Mouse (Mus musculus) neural tube, embryonic 15.5 days (tissue): ENCODE measurements around the gene Hsp90ab1. TPM values are rescaled to one million over a fixed set of nuclear protein-coding genes. Genes with fewer than 3 reads are reported as not detected.

Source experiments
- ATAC-seq: fragments of 200-750 bp; cut with Nextera tagmentation; 2 replicates; pipeline ENCODE4 v1.8.0; 2017; ENCODE audit warnings: mild to moderate bottlenecking, moderate TSS enrichment, moderate library complexity; ENCODE audit not compliant: low FRiP score
- H3K27ac ChIP-seq: fragments of 300-500 bp; sonication (generic); replicated peaks from 2 replicates; pipeline ENCODE4 v1.5.1; 2015; ENCODE audit warnings: mild to moderate bottlenecking, inconsistent platforms
- H3K27me3 ChIP-seq: fragments of 300-500 bp; sonication (generic); replicated peaks from 2 replicates; pipeline ENCODE4 v1.6.1; 2015; ENCODE audit warnings: inconsistent platforms
- H3K36me3 ChIP-seq: fragments of 300-500 bp; sonication (generic); 2 replicates; pipeline ENCODE4 v1.6.1; 2015; ENCODE audit warnings: inconsistent platforms
- H3K4me1 ChIP-seq: fragments of 300-500 bp; sonication (generic); 2 replicates; pipeline ENCODE4 v1.6.1; 2015; ENCODE audit warnings: inconsistent platforms
- H3K4me2 ChIP-seq: fragments of 300-500 bp; sonication (generic); 2 replicates; pipeline ENCODE4 v1.6.1; 2015; ENCODE audit warnings: inconsistent platforms, mild to moderate bottlenecking, moderate library complexity
- H3K4me3 ChIP-seq: fragments of 300-500 bp; sonication (generic); replicated peaks from 2 replicates; pipeline ENCODE4 v1.5.1; 2015; ENCODE audit warnings: mild to moderate bottlenecking, inconsistent platforms
- H3K9ac ChIP-seq: fragments of 300-500 bp; sonication (generic); replicated peaks from 2 replicates; pipeline ENCODE4 v1.6.1; 2015; ENCODE audit warnings: mild to moderate bottlenecking, inconsistent platforms
- H3K9me3 ChIP-seq: fragments of 300-500 bp; sonication (generic); replicated peaks from 2 replicates; pipeline ENCODE4 v1.6.1; 2016; ENCODE audit warnings: inconsistent platforms
- WGBS: fragments of 180-500 bp; shearing (Covaris S2); methylation state at CpG from one replicate; pipeline ENCODE4 v1.1.7; 2015; ENCODE audit warnings: mixed read lengths; 5-methylcytosine and 5-hydroxymethylcytosine counted together
- polyA plus RNA-seq: library from polyadenylated mRNA; unstranded; fragments of >200 nt; fragmentation: Nextera tagmentation; extraction: Ambion mirVana; gene quantifications from 2 replicates; pipeline ENCODE4 v1.2.1, GENCODE M21; 2015

The Hsp90ab1 gene
- polyA plus RNA-seq, 1 experiment from 2014 or later, result 1,466 TPM

DNA sequence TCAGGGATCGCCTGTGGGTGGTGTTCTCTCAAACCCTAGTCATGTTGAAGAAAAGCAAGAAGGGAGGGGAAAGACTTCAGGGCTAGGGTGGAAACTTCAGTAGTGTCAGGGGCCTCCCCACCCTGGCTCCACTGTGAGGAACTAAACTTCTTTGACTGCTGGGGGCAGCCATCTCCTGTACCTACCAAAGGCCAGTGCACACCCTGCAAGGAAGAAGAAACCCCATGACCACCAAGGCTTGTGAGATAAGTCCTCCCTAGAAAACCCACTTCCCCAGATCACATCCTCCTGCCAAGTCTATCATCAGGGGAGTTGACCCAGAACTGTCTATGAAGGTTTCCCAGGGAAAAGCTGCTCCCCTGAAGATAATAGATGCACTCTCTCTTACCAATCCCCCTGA lies 18.7 kb downstream of the Hsp90ab1 start:
- Histone ChIP-seq H3K9me3 (no peaks in the 10 kb centered on the region), H3K9ac (no peak overlapping the region), H3K27me3 (peaks cover 16% of the 10 kb centered on the region), H3K4me3 (no peak overlapping the region), H3K4me2 (no peak overlapping the region), H3K36me3 (no peaks in the 10 kb centered on the region), H3K27ac (no peak overlapping the region), H3K4me1 (peaks cover 29% of the 10 kb centered on the region)
- ATAC-seq, result no peak
- WGBS, result 81% methylated on average over 1 of the region's 1 CpGs

DNA sequence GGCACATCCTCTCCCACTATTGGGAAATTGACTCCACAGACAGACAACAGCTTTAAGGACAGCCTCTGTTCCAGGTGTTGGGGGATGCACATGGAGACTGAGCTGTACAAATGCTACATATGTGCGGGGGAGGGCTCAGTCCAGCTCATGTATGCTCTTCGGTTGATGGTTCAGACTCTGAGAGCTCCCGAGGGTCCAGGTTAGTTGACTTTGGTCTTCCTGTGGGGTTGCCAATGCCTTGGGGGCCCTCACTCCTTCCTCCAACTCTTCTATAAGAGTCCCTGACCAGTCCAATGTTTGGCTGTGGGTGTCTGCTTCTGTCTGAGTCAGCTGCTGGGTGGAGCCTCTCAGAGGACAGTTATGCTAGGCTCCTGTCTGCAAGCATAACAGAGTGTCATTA lies 20.0 kb downstream of the Hsp90ab1 start:
- Histone ChIP-seq H3K4me3 (no peak overlapping the region), H3K27me3 (peaks cover 16% of the 10 kb centered on the region), H3K4me1 (peaks cover 34% of the 10 kb centered on the region), H3K36me3 (no peaks in the 10 kb centered on the region), H3K4me2 (no peak overlapping the region), H3K9me3 (no peaks in the 10 kb centered on the region), H3K9ac (no peak overlapping the region), H3K27ac (no peak overlapping the region)
- ATAC-seq, result no peak
- WGBS, result 81% methylated on average over 3 of the region's 3 CpGs

- Histone ChIP-seq H3K4me2 (no peak overlapping the region), H3K27ac (no peak overlapping the region), H3K4me1 (peaks cover 41% of the 10 kb centered on the region), H3K36me3 (no peaks in the 10 kb centered on the region), H3K27me3 (peaks cover 21% of the 10 kb centered on the region), H3K9me3 (no peaks in the 10 kb centered on the region), H3K9ac (no peak overlapping the region), H3K4me3 (no peak overlapping the region)
- ATAC-seq, result no peak
- WGBS, result 4% methylated on average over 8 of the region's 8 CpGs
Observed at GRCm38 (mm10) chr17:45551816-45552451, 21.1 kb downstream of the Hsp90ab1 start.

- WGBS, result 37% methylated on average over 7 of the region's 7 CpGs
- no peaks in the 10 kb centered on the region for H3K9me3 ChIP-seq
- H3K4me3 ChIP-seq, result no peak overlapping the region
- no peak overlapping the region for H3K9ac ChIP-seq
- no peak overlapping the region for H3K4me2 ChIP-seq
- H3K36me3 ChIP-seq, result peaks cover 6% of the 10 kb centered on the region
- no peak overlapping the region for H3K27ac ChIP-seq
- ATAC-seq, result no peak
- H3K4me1 ChIP-seq, result peaks cover 35% of the 10 kb centered on the region
- peaks cover 22% of the 10 kb centered on the region for H3K27me3 ChIP-seq
Observed at GRCm38 (mm10) chr17:45551249-45551796, 21.7 kb downstream of the Hsp90ab1 start.

- WGBS, result 37% methylated on average over 5 of the region's 5 CpGs
Observed at GRCm38 (mm10) chr17:45550253-45550652, 22.8 kb downstream of the Hsp90ab1 start.

DNA sequence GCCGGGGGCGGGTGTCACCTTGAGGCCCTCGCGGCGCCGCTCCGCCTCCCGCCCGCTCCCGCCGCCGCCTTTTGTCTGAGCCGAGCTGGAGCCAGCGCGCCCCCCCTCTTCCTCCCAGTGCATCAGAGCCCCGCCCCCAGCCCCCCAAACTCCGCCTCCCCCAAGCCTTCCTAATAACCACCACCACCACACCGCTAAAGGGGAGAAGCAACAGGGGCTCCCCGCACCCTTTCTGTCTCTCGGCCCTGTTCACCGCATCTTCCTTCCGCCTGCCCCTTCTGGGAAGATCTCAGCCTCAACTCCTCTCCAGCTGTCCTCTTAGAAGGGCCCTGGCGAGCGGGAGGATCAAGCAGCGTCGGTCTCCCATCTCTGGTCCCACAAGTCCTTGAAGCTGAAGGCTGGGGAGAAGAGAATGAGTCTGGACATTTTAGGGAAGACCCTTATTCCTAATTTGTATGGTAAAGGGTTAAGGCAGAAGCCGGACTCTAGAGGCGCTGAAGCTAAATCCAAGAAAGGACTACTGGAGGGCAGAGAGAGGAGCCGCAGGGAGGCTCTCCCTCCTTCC lies 23.4 kb downstream of the Hsp90ab1 start, which contains the start of gene Tmem151b:
Tmem151b (minus strand) TSS at position 61 of the 565 bp plus-strand sequence.
- H3K4me1 ChIP-seq, result peaks cover 41% of the 10 kb centered on the region
- H3K4me2 ChIP-seq, result peak within 1 kb of the TSS; percentile 72
- peak within 1 kb of the TSS; percentile 93 for H3K27ac ChIP-seq
- peaks cover 9% of the 10 kb centered on the region for H3K36me3 ChIP-seq
- peak within 1 kb of the TSS; percentile 81 for H3K4me3 ChIP-seq
- H3K9ac ChIP-seq, result peak within 1 kb of the TSS; percentile 99
- ATAC-seq, result peak; percentile 80
- WGBS, result under 1% methylated on average over 12 of the region's 29 CpGs
- peaks cover 36% of the 10 kb centered on the region for H3K27me3 ChIP-seq
- no peaks in the 10 kb centered on the region for H3K9me3 ChIP-seq

More at GRCm38 (mm10) chr17:45550253-45550652, 22.8 kb downstream of the Hsp90ab1 start:
- peaks cover 36% of the 10 kb centered on the region for H3K4me1 ChIP-seq
- H3K36me3 ChIP-seq, result peaks cover 6% of the 10 kb centered on the region
- ATAC-seq, result no peak
- peak overlapping the region; percentile 72 for H3K4me2 ChIP-seq
- peak overlapping the region; percentile 81 for H3K4me3 ChIP-seq
- no peak overlapping the region for H3K9ac ChIP-seq
- peak overlapping the region; percentile 93; the same call in 1 of the 2 replicates for H3K27ac ChIP-seq
- H3K27me3 ChIP-seq, result peaks cover 30% of the 10 kb centered on the region
- no peaks in the 10 kb centered on the region for H3K9me3 ChIP-seq

DNA sequence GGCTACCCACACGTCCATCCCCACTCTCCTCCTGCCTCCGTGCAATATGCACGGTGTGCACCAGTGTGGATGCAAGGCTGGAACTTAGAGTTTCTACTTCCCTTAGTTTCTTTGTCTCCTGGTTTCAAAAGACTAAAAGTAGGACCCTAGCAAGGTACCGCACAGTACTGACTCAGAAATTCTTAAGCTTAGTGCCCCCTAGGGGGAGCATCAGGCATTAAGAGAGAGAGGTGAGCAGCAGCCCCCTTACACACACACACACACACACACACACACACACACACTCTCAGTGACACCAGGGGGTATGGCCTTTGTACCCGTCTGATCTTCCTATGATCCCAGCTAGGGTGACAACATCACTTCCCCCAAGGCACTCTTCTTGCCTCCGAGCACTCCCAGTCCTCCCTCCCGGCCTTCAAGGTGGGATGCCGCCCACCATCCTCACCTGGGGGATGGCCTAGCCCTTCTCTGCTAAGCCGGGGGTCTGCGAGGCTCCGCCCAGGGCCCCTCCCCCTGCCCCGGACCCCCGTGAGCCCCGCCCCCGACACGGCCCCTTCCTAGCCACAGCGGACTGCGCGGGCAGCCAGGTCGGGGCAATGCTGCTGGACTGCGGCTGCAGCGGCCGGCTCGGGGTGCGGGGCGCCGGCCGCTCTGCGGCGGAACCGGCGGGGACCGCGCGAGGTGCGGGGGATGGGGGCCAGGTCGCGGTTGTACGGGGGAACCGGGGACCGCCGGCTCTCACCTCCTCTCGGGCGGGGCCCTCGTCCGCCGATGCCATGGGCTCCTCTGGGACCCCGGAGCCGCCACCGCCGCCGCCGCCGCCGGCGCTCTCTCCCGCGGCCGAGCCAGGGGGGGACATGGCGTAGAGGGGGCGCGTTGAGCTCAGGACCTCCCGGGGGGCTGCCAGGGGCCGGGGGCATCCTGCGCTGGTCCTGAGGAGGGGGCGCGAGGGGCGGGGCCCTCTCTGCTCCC lies 24.2 kb downstream of the Hsp90ab1 start:
- peaks cover 50% of the 10 kb centered on the region for H3K4me1 ChIP-seq
- peak overlapping the region; percentile 81 for H3K4me3 ChIP-seq
- peak; percentile 72 for ATAC-seq
- H3K36me3 ChIP-seq, result peaks cover 18% of the 10 kb centered on the region
- peaks cover 41% of the 10 kb centered on the region for H3K27me3 ChIP-seq
- no peaks in the 10 kb centered on the region for H3K9me3 ChIP-seq
- peak overlapping the region; percentile 99 for H3K9ac ChIP-seq
- 2% methylated on average over 36 of the region's 68 CpGs for WGBS
- H3K4me2 ChIP-seq, result peak overlapping the region; percentile 72
- peak overlapping the region; percentile 93 for H3K27ac ChIP-seq

GRCm38 (mm10) chr17:45547461-45548190 lies 25.4 kb downstream of the Hsp90ab1 start:
- WGBS, result 79% methylated on average over 5 of the region's 5 CpGs
- no peak overlapping the region for H3K9ac ChIP-seq
- H3K9me3 ChIP-seq, result no peaks in the 10 kb centered on the region
- peaks cover 40% of the 10 kb centered on the region for H3K27me3 ChIP-seq
- H3K4me1 ChIP-seq, result peaks cover 52% of the 10 kb centered on the region
- no peak overlapping the region for H3K27ac ChIP-seq
- no peak for ATAC-seq
- H3K4me2 ChIP-seq, result peak overlapping the region; percentile 72
- H3K4me3 ChIP-seq, result peak overlapping the region; percentile 81; the same call in 1 of the 2 replicates
- peaks cover 18% of the 10 kb centered on the region for H3K36me3 ChIP-seq

GRCm38 (mm10) chr17:45546941-45547340 lies 26.1 kb downstream of the Hsp90ab1 start:
- no peak for ATAC-seq
- Histone ChIP-seq H3K9ac (no peak overlapping the region), H3K9me3 (no peaks in the 10 kb centered on the region), H3K27me3 (peaks cover 40% of the 10 kb centered on the region), H3K4me2 (peak overlapping the region; percentile 72), H3K4me1 (peaks cover 50% of the 10 kb centered on the region), H3K36me3 (peaks cover 18% of the 10 kb centered on the region), H3K4me3 (no peak overlapping the region), H3K27ac (no peak overlapping the region)
- WGBS, result 62% methylated on average over 16 of the region's 16 CpGs

DNA sequence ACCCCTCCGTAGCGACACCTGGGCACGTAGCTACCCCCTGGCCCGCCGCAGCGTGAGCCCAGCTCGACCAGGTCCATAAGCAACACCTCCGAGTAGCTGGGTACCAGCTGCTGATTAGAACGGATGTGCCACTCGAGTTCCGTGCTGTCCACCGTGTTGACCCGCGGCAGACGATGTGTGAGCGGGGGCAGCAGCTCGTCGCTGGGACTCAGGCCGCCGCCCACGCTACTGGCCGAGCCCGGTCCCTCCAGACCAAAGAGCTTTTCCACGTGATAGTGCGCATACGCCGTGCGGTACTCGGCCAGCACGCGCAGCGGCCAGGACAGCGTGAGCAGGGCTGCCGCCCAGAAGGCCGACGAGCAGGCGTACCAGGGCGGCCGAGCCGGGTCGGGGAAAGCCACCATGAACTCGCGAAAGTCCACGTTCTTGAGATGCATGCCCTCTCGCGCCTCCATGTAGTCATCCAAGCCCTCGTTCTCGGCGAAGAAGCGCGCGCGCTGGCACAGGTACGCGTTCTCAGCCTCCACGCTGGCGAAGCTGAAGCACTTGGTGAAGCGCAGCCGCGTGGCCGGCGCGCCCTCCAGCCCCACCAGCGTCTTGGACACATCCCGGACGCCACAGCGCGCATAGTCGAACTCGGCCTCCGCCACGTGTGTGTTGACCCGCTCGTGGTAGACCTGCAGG lies 27.7 kb downstream of the Hsp90ab1 start:
- no peak for ATAC-seq
- WGBS, result 12% methylated on average over 74 of the region's 74 CpGs
- H3K9ac ChIP-seq, result no peak overlapping the region
- H3K4me3 ChIP-seq, result peak overlapping the region; percentile 11
- H3K36me3 ChIP-seq, result peaks cover 18% of the 10 kb centered on the region
- no peaks in the 10 kb centered on the region for H3K9me3 ChIP-seq
- no peak overlapping the region for H3K27ac ChIP-seq
- H3K4me1 ChIP-seq, result peaks cover 47% of the 10 kb centered on the region
- peak overlapping the region; percentile 39 for H3K4me2 ChIP-seq
- H3K27me3 ChIP-seq, result peaks cover 41% of the 10 kb centered on the region
